Mouse (Mus musculus) limb, embryonic 11.5 days (tissue): ENCODE measurements around the gene Slc16a5. TPM values are rescaled to one million over a fixed set of nuclear protein-coding genes. Genes with fewer than 3 reads are reported as not detected.
A peak's percentile ranks its signal among the peaks of the same experiment; 100 is the strongest.

Experiments
- ATAC-seq: fragments of 200-750 bp; cut with Nextera tagmentation; 2 replicates; pipeline ENCODE4 v1.8.0; 2017; ENCODE audit warnings: low read depth; ENCODE audit not compliant: insufficient number of reproducible peaks, low FRiP score, low TSS enrichment
- DNase-seq: peaks from one replicate; pipeline ENCODE4 v3.0.0-alpha.2; 2015; ENCODE audit warnings: low spot score
- H3K27ac ChIP-seq: fragments of 300-500 bp; sonication (generic); replicated peaks from 2 replicates; pipeline ENCODE4 v1.5.1; 2014; ENCODE audit warnings: low read depth, mild to moderate bottlenecking, low read length
- H3K27me3 ChIP-seq: fragments of 300-500 bp; sonication (generic); 2 replicates; pipeline ENCODE4 v1.6.1; 2014; ENCODE audit warnings: mild to moderate bottlenecking, low read length, mixed read lengths; ENCODE audit not compliant: control insufficient read depth, insufficient read depth
- H3K36me3 ChIP-seq: fragments of 300-500 bp; sonication (generic); 2 replicates; pipeline ENCODE4 v1.6.1; 2014; ENCODE audit warnings: mild to moderate bottlenecking, low read length, moderate library complexity, mixed read lengths; ENCODE audit not compliant: control insufficient read depth, insufficient read depth
- H3K4me1 ChIP-seq: fragments of 300-500 bp; sonication (generic); 2 replicates; pipeline ENCODE4 v1.6.1; 2014; ENCODE audit warnings: low read length, mixed read lengths; ENCODE audit not compliant: control insufficient read depth, insufficient read depth
- H3K4me2 ChIP-seq: fragments of 300-500 bp; sonication (generic); 2 replicates; pipeline ENCODE4 v1.6.1; 2014; ENCODE audit warnings: low read depth, mild to moderate bottlenecking, moderate library complexity; ENCODE audit not compliant: severe bottlenecking
- H3K4me3 ChIP-seq: fragments of 300-500 bp; sonication (generic); 2 replicates; pipeline ENCODE4 v1.5.1; 2014; ENCODE audit warnings: low read depth, low read length
- H3K9ac ChIP-seq: fragments of 300-500 bp; sonication (generic); 2 replicates; pipeline ENCODE4 v1.6.1; 2014; ENCODE audit warnings: mild to moderate bottlenecking, low read length
- H3K9me3 ChIP-seq: fragments of 300-500 bp; sonication (generic); 2 replicates; pipeline ENCODE4 v1.6.1; 2016; ENCODE audit warnings: low read length; ENCODE audit not compliant: control insufficient read depth
- WGBS: fragments of 180-500 bp; shearing (Covaris S2); extraction: QIAGEN DNeasy Blood & Tissue Kit; methylation state at CpG from one replicate; pipeline ENCODE4 v1.1.7; 2014; 5-methylcytosine and 5-hydroxymethylcytosine counted together
- polyA plus RNA-seq: library from polyadenylated mRNA; unstranded; fragments of >200 nt; fragmentation: Nextera tagmentation; extraction: Ambion mirVana; gene quantifications from 2 replicates; pipeline ENCODE4 v1.2.1, GENCODE M21; 2014

Slc16a5 gene
- polyA plus RNA-seq, 1 experiment from 2014 or later: 0.09 TPM

DNA sequence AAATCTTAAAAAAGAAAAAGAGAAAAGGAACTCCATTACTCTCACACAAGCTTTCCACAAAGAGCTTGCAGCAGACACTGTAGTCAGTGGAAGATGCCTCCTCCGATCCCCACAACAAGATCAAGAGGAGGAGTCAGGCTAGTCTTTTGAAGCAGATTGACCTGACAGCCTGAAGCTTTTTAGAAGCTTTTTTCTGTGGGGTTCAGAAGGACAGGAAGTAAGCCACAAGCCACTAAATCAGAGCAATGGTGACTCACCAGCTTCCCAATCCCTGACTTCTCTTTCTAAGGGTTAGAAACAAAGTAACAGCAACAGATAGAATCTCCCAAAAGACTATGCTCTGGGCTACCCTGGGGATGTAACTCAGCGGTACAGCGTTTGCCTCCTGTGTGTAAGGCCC lies 22.9 kb upstream of the Slc16a5 start:
- no peak overlapping the region for H3K27ac ChIP-seq
- 85% methylated on average over 3 of the region's 3 CpGs for WGBS
- H3K4me2 ChIP-seq: no peak overlapping the region
- no peaks in the 10 kb centered on the region for H3K36me3 ChIP-seq
- H3K4me1 ChIP-seq: peaks cover 8% of the 10 kb centered on the region
- DNase-seq (no peak), ATAC-seq (no peak)
- no peaks in the 10 kb centered on the region for H3K9me3 ChIP-seq
- no peaks in the 10 kb centered on the region for H3K27me3 ChIP-seq
- H3K4me3 ChIP-seq: no peak overlapping the region
- no peak overlapping the region for H3K9ac ChIP-seq

DNA sequence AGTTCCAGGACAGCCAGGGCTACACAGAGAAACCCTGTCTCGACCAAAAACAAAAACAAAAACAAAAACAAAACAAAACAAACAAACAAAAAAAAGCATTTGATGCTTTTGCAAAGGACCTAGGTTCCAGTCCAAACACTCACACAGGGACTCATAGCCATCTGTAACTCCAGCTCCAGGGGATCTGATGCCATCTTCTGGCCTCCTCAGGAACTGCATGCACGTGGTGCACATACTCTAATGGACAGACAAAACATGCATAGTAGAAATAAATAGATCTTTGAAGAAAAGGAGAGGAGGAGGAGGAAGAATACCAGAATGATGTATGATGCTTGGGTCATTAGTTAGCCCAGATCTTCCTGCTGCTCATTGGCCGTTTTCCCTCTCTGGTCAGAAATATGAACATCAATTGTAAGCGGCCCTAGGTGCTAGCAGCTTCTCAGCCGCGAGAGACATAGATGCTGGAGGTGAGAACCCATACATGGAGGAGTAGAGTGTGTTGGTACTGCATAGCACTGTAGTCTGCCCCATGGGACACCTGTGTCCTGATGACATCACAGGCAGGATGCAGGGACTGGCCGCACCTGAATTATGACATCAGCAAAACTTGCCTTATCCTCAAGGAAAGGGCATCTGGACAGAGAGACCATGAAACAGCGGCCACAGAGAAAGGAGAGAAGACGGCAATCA lies 22.2 kb upstream of the Slc16a5 start, which contains the start of gene Trim80:
Gene Trim80 (plus strand): TSS at position 640 of the 690 bp plus-strand sequence.
- 96% methylated on average over 9 of the region's 9 CpGs for WGBS
- Histone ChIP-seq H3K4me3 (no peak within 1 kb of the TSS), H3K9ac (no peak within 1 kb of the TSS), H3K27ac (no peak within 1 kb of the TSS), H3K4me1 (peaks cover 8% of the 10 kb centered on the region), H3K9me3 (no peaks in the 10 kb centered on the region), H3K4me2 (0 out of 2 replicates have a peak within 1 kb of the TSS, but pooled peaks have one; percentile 10), H3K36me3 (no peaks in the 10 kb centered on the region), H3K27me3 (no peaks in the 10 kb centered on the region)
- DNase-seq (no peak), ATAC-seq (no peak)

DNA sequence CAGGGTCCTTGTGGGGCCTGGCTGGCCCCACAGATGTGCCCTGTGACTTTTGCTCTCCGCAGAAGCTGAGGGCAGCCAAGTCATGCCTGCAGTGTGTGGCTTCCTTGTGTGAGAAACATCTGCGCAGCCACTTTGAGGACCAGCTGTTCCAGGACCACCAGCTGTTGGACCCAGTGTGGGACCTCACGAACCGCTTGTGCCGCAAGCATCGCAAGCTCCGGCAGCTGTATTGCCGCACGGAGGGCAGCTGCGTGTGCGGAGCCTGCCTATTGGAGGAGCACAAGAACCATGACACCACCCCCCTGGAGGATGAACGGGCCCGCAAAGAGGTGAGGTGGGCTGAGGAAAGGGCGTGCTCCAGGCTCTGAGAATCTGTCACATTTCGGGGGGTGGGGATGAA lies 20.9 kb upstream of the Slc16a5 start:
- DNase-seq (peak; percentile 37), ATAC-seq (no peak)
- Histone ChIP-seq H3K9ac (no peak overlapping the region), H3K4me3 (no peak overlapping the region), H3K4me2 (0 out of 2 replicates have a peak overlapping the region, but pooled peaks have one; percentile 10), H3K9me3 (no peaks in the 10 kb centered on the region), H3K4me1 (peaks cover under 1% of the 10 kb centered on the region), H3K27ac (no peak overlapping the region), H3K27me3 (no peaks in the 10 kb centered on the region), H3K36me3 (no peaks in the 10 kb centered on the region)
- WGBS: 39% methylated on average over 15 of the region's 15 CpGs

DNA sequence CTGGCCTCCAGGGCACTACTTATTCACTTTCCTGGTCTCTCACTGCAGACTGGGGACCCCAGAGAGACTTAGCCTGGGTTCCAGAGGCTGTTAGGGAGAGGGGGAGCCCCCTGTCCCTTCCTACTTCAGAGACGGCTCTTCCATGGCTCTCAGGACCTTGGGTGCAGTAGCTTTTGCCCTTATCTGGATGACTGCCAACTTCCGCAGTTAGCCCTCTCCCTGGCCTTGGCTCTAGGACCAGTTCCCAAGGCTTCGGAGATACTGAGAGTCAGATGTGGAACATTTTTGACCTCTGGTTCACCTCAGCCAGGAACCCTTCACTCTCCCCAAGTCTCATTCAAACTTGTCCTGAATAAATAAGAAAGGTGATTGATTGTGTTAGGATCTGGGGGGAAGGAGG lies 15.4 kb upstream of the Slc16a5 start:
- Histone ChIP-seq H3K27ac (no peak overlapping the region), H3K36me3 (no peaks in the 10 kb centered on the region), H3K9ac (no peak overlapping the region), H3K4me1 (0 out of 2 replicates have a peak, but pooled peaks cover 2% of the 10 kb centered on the region), H3K27me3 (no peaks in the 10 kb centered on the region), H3K4me3 (no peak overlapping the region), H3K9me3 (no peaks in the 10 kb centered on the region), H3K4me2 (no peak overlapping the region)
- 75% methylated on average over 3 of the region's 3 CpGs for WGBS
- no peak for ATAC-seq
- no peak for DNase-seq

DNA sequence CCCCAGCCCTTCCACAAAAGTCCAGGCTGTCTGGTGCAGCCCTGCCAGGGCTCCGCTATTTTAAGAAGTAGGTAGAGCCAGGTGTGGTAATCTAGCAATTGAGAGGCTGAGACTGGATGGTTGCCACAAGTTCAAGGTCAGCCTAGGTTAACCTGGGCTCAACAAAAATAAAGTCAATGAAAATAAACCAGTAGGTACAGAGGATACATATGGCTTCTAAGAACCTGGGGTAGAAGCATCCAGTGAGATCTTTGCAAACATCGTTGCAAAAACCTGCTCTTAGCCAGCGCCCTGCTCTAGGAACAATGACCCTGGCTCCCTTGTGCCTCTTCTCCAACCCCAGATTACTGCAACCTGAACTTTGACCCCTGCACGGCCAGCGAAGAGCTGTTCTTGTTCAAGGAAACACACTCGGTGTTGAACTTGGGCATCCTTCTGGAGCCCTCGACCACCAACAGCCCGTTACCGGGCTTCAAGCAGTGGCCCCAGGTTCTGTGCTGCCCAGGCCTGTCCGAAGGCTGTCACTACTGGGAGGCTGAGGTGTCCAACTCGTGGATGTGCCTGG lies 14.9 kb upstream of the Slc16a5 start:
- DNase-seq (no peak), ATAC-seq (no peak)
- Histone ChIP-seq H3K27ac (no peak overlapping the region), H3K27me3 (no peaks in the 10 kb centered on the region), H3K4me2 (no peak overlapping the region), H3K9ac (no peak overlapping the region), H3K4me1 (0 out of 2 replicates have a peak, but pooled peaks cover 2% of the 10 kb centered on the region), H3K4me3 (no peak overlapping the region), H3K36me3 (no peaks in the 10 kb centered on the region), H3K9me3 (no peaks in the 10 kb centered on the region)
- WGBS: 88% methylated on average over 11 of the region's 11 CpGs

DNA sequence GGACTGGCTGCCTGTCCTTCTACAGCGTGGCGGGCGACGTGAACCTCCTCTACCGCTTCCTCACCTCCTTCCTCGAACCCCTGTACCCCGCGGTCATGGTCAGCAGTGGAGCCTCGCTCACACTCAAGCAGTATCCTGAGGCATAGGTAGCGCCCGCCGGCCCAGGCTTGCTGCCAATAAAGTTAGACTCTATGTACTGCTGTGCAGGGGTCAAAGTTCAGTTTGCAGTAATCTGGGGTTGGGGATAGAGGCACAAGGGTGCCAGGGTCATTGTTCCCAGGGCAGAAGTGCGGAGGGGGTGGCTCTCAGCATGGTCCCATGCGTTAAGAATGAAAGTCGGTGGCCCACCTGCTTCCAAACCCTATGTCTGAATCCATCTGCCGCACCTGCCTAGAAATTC lies 14.2 kb upstream of the Slc16a5 start:
- Histone ChIP-seq H3K27ac (no peak overlapping the region), H3K36me3 (no peaks in the 10 kb centered on the region), H3K9ac (no peak overlapping the region), H3K4me3 (no peak overlapping the region), H3K9me3 (no peaks in the 10 kb centered on the region), H3K4me1 (0 out of 2 replicates have a peak, but pooled peaks cover 2% of the 10 kb centered on the region), H3K4me2 (no peak overlapping the region), H3K27me3 (no peaks in the 10 kb centered on the region)
- ATAC-seq: no peak
- 85% methylated on average over 16 of the region's 16 CpGs for WGBS
- no peak for DNase-seq

DNA sequence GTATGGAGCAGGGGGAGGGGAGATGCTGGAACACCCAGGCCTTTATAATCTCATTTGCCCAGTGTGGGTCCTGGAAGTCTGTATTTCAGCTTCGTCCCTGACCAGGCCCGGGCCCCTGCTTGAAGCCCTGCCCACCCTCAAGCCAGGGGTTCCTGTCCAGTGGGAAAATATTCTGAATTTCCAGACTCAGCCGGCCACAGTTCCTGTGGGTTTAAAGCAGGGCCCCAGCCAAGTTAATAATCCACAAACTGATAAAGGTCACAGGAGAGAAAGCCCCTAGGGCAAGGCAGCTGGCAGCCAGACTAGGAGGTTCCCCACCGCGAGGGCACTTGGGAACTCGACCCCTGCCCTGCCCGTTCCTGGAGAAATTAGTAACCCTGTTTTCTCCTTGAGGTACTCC lies 13.3 kb upstream of the Slc16a5 start:
- H3K4me1 ChIP-seq: 0 out of 2 replicates have a peak, but pooled peaks cover 2% of the 10 kb centered on the region
- no peak overlapping the region for H3K9ac ChIP-seq
- H3K4me3 ChIP-seq: no peak overlapping the region
- no peak overlapping the region for H3K27ac ChIP-seq
- no peaks in the 10 kb centered on the region for H3K27me3 ChIP-seq
- no peak overlapping the region for H3K4me2 ChIP-seq
- no peaks in the 10 kb centered on the region for H3K9me3 ChIP-seq
- 35% methylated on average over 7 of the region's 7 CpGs for WGBS
- DNase-seq (no peak), ATAC-seq (no peak)
- H3K36me3 ChIP-seq: no peaks in the 10 kb centered on the region

DNA sequence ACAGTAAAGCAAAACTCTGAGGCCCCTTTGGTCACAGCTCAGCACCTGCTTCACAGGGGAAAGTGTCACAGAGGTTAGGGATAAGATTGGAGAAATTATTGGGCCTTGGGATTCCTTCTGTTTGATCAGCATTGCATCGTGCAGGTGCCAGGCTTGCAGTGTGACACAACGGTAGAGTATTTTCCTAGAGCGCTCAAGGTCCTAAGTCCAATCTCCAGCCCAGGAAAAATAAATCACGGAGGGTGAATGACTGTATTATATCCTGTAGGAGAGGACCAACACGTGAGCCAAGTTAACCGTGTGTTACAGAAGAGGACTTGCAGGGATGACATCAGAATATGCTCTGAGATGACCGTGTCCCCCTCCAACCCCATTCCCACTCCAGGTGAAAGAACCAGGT lies 12.1 kb upstream of the Slc16a5 start:
- Histone ChIP-seq H3K4me1 (0 out of 2 replicates have a peak, but pooled peaks cover 2% of the 10 kb centered on the region), H3K4me3 (no peak overlapping the region), H3K36me3 (no peaks in the 10 kb centered on the region), H3K27me3 (no peaks in the 10 kb centered on the region), H3K27ac (no peak overlapping the region), H3K9me3 (no peaks in the 10 kb centered on the region), H3K9ac (no peak overlapping the region), H3K4me2 (no peak overlapping the region)
- WGBS: 91% methylated on average over 7 of the region's 7 CpGs
- no peak for DNase-seq
- ATAC-seq: no peak
